Mouse (Mus musculus): Measurements from ENCODE around the gene Dusp12. TPM values are rescaled to one million over a fixed set of nuclear protein-coding genes. Genes with fewer than 3 reads are reported as not detected.

Gene Dusp12
- polyA plus RNA-seq, 1 experiment from 2014 or later: 46.0 TPM

- no peak overlapping the region for H3K4me2 ChIP-seq
- no peak overlapping the region for H3K27ac ChIP-seq (replicated peaks)
- H3K4me3 ChIP-seq: no peak overlapping the region
- H3K4me1 ChIP-seq (replicated peaks): no peaks in the 10 kb centered on the region
- H3K9ac ChIP-seq: no peak overlapping the region
- no peaks in the 10 kb centered on the region for H3K36me3 ChIP-seq
- peaks cover 10% of the 10 kb centered on the region; the same call in 1 of the 2 replicates for H3K27me3 ChIP-seq
- no peaks in the 10 kb centered on the region for H3K9me3 ChIP-seq
- WGBS: 66% methylated on average over 9 of the region's 9 CpGs
- no peak for ATAC-seq (ENCODE audit: low FRiP score, low read depth)
Observed at GRCm38 (mm10) chr1:170894603-170895602, 9.6 kb upstream of the Dusp12 start.

GRCm38 (mm10) chr1:170892279-170892678, 6.9 kb upstream of the Dusp12 start:
- Histone ChIP-seq H3K4me3 (no peak overlapping the region), H3K27ac (replicated peaks) (no peak overlapping the region), H3K9ac (no peak overlapping the region), H3K4me1 (replicated peaks) (no peaks in the 10 kb centered on the region), H3K4me2 (no peak overlapping the region), H3K27me3 (no peaks in the 10 kb centered on the region), H3K9me3 (no peaks in the 10 kb centered on the region), H3K36me3 (no peaks in the 10 kb centered on the region)
- ATAC-seq (ENCODE audit: low FRiP score, low read depth): no peak
- WGBS: 59% methylated on average over 1 of the region's 1 CpGs

GRCm38 (mm10) chr1:170891646-170892045, 6.3 kb upstream of the Dusp12 start:
- Histone ChIP-seq H3K4me1 (replicated peaks) (no peaks in the 10 kb centered on the region), H3K4me3 (no peak overlapping the region), H3K27me3 (no peaks in the 10 kb centered on the region), H3K9ac (no peak overlapping the region), H3K36me3 (no peaks in the 10 kb centered on the region), H3K9me3 (no peaks in the 10 kb centered on the region), H3K4me2 (no peak overlapping the region), H3K27ac (replicated peaks) (no peak overlapping the region)
- 86% methylated on average over 2 of the region's 2 CpGs for WGBS
- no peak for ATAC-seq (ENCODE audit: low FRiP score, low read depth)

- Histone ChIP-seq H3K4me2 (no peak overlapping the region), H3K9ac (no peak overlapping the region), H3K4me3 (no peak overlapping the region), H3K9me3 (no peaks in the 10 kb centered on the region), H3K27me3 (no peaks in the 10 kb centered on the region), H3K4me1 (replicated peaks) (peaks cover 8% of the 10 kb centered on the region), H3K36me3 (no peaks in the 10 kb centered on the region), H3K27ac (replicated peaks) (no peak overlapping the region)
- ATAC-seq (ENCODE audit: low FRiP score, low read depth): no peak
- 67% methylated on average over 4 of the region's 4 CpGs for WGBS
Observed at GRCm38 (mm10) chr1:170889310-170889709, 4.0 kb upstream of the Dusp12 start.

GRCm38 (mm10) chr1:170886044-170886458, 711 bp upstream of the Dusp12 start:
- Histone ChIP-seq H3K4me3 (no peak overlapping the region), H3K9me3 (no peaks in the 10 kb centered on the region), H3K4me1 (replicated peaks) (peaks cover 24% of the 10 kb centered on the region), H3K36me3 (no peaks in the 10 kb centered on the region; the same call in 1 of the 2 replicates), H3K27ac (replicated peaks) (no peak overlapping the region), H3K27me3 (no peaks in the 10 kb centered on the region), H3K9ac (no peak overlapping the region), H3K4me2 (peak overlapping the region; percentile 75; the same call in 1 of the 2 replicates)
- WGBS: 43% methylated on average over 6 of the region's 6 CpGs
- no peak for ATAC-seq (ENCODE audit: low FRiP score, low read depth)

GRCm38 (mm10) chr1:170884390-170884789, 950 bp downstream of the Dusp12 start:
- Histone ChIP-seq H3K27me3 (no peaks in the 10 kb centered on the region), H3K9me3 (no peaks in the 10 kb centered on the region), H3K36me3 (peaks cover 10% of the 10 kb centered on the region), H3K9ac (peak overlapping the region; percentile 78), H3K4me1 (replicated peaks) (peaks cover 24% of the 10 kb centered on the region), H3K27ac (replicated peaks) (peak overlapping the region; percentile 86; the same call in 1 of the 2 replicates), H3K4me3 (peak overlapping the region; percentile 68), H3K4me2 (peak overlapping the region; percentile 75)
- ATAC-seq (ENCODE audit: low FRiP score, low read depth): no peak
- WGBS: 30% methylated on average over 8 of the region's 8 CpGs

GRCm38 (mm10) chr1:170882915-170883485, 2.3 kb downstream of the Dusp12 start:
- Histone ChIP-seq H3K27me3 (no peaks in the 10 kb centered on the region), H3K9me3 (no peaks in the 10 kb centered on the region), H3K36me3 (peaks cover 17% of the 10 kb centered on the region), H3K4me3 (no peak overlapping the region), H3K4me2 (no peak overlapping the region), H3K9ac (no peak overlapping the region), H3K4me1 (replicated peaks) (peaks cover 24% of the 10 kb centered on the region), H3K27ac (replicated peaks) (no peak overlapping the region)
- WGBS: 93% methylated on average over 5 of the region's 5 CpGs
- no peak for ATAC-seq (ENCODE audit: low FRiP score, low read depth)

GRCm38 (mm10) chr1:170876906-170877305, 8.4 kb downstream of the Dusp12 start:
- Histone ChIP-seq H3K27ac (replicated peaks) (no peak overlapping the region), H3K4me2 (no peak overlapping the region), H3K4me3 (no peak overlapping the region), H3K9me3 (no peaks in the 10 kb centered on the region), H3K36me3 (peaks cover 55% of the 10 kb centered on the region), H3K27me3 (no peaks in the 10 kb centered on the region), H3K9ac (no peak overlapping the region), H3K4me1 (replicated peaks) (no peaks in the 10 kb centered on the region)
- no peak for ATAC-seq (ENCODE audit: low FRiP score, low read depth)
- 96% methylated on average over 5 of the region's 5 CpGs for WGBS

- H3K9ac ChIP-seq: no peak overlapping the region
- peaks cover 59% of the 10 kb centered on the region for H3K36me3 ChIP-seq
- 84% methylated on average over 3 of the region's 3 CpGs for WGBS
- no peaks in the 10 kb centered on the region for H3K9me3 ChIP-seq
- no peak for ATAC-seq (ENCODE audit: low FRiP score, low read depth)
- H3K4me1 ChIP-seq (replicated peaks): no peaks in the 10 kb centered on the region
- H3K27me3 ChIP-seq: no peaks in the 10 kb centered on the region
- H3K4me3 ChIP-seq: no peak overlapping the region
- no peak overlapping the region for H3K27ac ChIP-seq (replicated peaks)
- no peak overlapping the region for H3K4me2 ChIP-seq
Observed at GRCm38 (mm10) chr1:170875676-170876075, 9.7 kb downstream of the Dusp12 start.

GRCm38 (mm10) chr1:170871961-170872360, 13.4 kb downstream of the Dusp12 start:
- Histone ChIP-seq H3K9ac (no peak overlapping the region), H3K9me3 (no peaks in the 10 kb centered on the region), H3K4me2 (no peak overlapping the region), H3K36me3 (peaks cover 37% of the 10 kb centered on the region), H3K4me3 (no peak overlapping the region), H3K4me1 (replicated peaks) (peaks cover 6% of the 10 kb centered on the region), H3K27ac (replicated peaks) (no peak overlapping the region), H3K27me3 (no peaks in the 10 kb centered on the region)
- WGBS: 96% methylated on average over 2 of the region's 2 CpGs
- ATAC-seq (ENCODE audit: low FRiP score, low read depth): no peak

GRCm38 (mm10) chr1:170871402-170871801, 13.9 kb downstream of the Dusp12 start:
- no peak overlapping the region for H3K9ac ChIP-seq
- no peak overlapping the region for H3K4me3 ChIP-seq
- ATAC-seq (ENCODE audit: low FRiP score, low read depth): no peak
- no peak overlapping the region for H3K27ac ChIP-seq (replicated peaks)
- H3K4me2 ChIP-seq: no peak overlapping the region
- peaks cover 12% of the 10 kb centered on the region for H3K4me1 ChIP-seq (replicated peaks)
- H3K9me3 ChIP-seq: no peaks in the 10 kb centered on the region
- no peaks in the 10 kb centered on the region for H3K27me3 ChIP-seq
- WGBS: 91% methylated on average over 6 of the region's 6 CpGs
- H3K36me3 ChIP-seq: peaks cover 35% of the 10 kb centered on the region

- ATAC-seq (ENCODE audit: low FRiP score, low read depth): 0 out of 2 replicates have a peak, but pooled peaks have one; percentile 12
- H3K36me3 ChIP-seq: peaks cover 17% of the 10 kb centered on the region
- H3K27ac ChIP-seq (replicated peaks): 0 out of 2 replicates have a peak overlapping the region, but pooled peaks have one; percentile 16
- H3K4me1 ChIP-seq (replicated peaks): peaks cover 15% of the 10 kb centered on the region
- WGBS: 16% methylated on average over 14 of the region's 14 CpGs
- H3K9me3 ChIP-seq: no peaks in the 10 kb centered on the region
- peak overlapping the region; percentile 76 for H3K4me2 ChIP-seq
- no peaks in the 10 kb centered on the region for H3K27me3 ChIP-seq
- peak overlapping the region; percentile 66 for H3K4me3 ChIP-seq
- peak overlapping the region; percentile 36 for H3K9ac ChIP-seq
Observed at GRCm38 (mm10) chr1:170868905-170869283, 16.4 kb downstream of the Dusp12 start.
